Mouse (Mus musculus) lung, embryonic 16.5 days (tissue): ENCODE data around the gene Ahcyl1. TPM values are rescaled to one million over a fixed set of nuclear protein-coding genes. Genes with fewer than 3 reads are reported as not detected.

Source experiments
- ATAC-seq: fragments of 200-750 bp; cut with Nextera tagmentation; 2 replicates; pipeline ENCODE4 v1.8.0; 2017; ENCODE audit warnings: low read depth, mild to moderate bottlenecking, moderate library complexity
- H3K27ac ChIP-seq: fragments of 300-500 bp; sonication (generic); 2 replicates; pipeline ENCODE4 v1.5.1; 2014; ENCODE audit warnings: mild to moderate bottlenecking, control low read depth, low read length
- H3K27me3 ChIP-seq: fragments of 300-500 bp; sonication (generic); 2 replicates; pipeline ENCODE4 v1.6.1; 2014; ENCODE audit warnings: low read depth, low read length, mixed read lengths; ENCODE audit not compliant: control insufficient read depth, insufficient read depth
- H3K36me3 ChIP-seq: fragments of 300-500 bp; sonication (generic); 2 replicates; pipeline ENCODE4 v1.6.1; 2014; ENCODE audit warnings: low read length; ENCODE audit not compliant: control insufficient read depth, insufficient read depth
- H3K4me1 ChIP-seq: fragments of 300-500 bp; sonication (generic); replicated peaks from 2 replicates; pipeline ENCODE4 v1.6.1; 2014; ENCODE audit warnings: low read length, mixed read lengths; ENCODE audit not compliant: control insufficient read depth, insufficient read depth
- H3K4me2 ChIP-seq: fragments of 300-500 bp; sonication (generic); 2 replicates; pipeline ENCODE4 v1.6.1; 2014; ENCODE audit warnings: low read depth, low read length, control low read depth
- H3K4me3 ChIP-seq: fragments of 300-500 bp; sonication (generic); 2 replicates; pipeline ENCODE4 v1.5.1; 2014; ENCODE audit warnings: mild to moderate bottlenecking, low read length, control low read depth
- H3K9ac ChIP-seq: fragments of 300-500 bp; sonication (generic); 2 replicates; pipeline ENCODE4 v1.6.1; 2014; ENCODE audit warnings: low read length, control low read depth
- H3K9me3 ChIP-seq: fragments of 300-500 bp; sonication (generic); 2 replicates; pipeline ENCODE4 v1.6.1; 2016; ENCODE audit warnings: low read length; ENCODE audit not compliant: control insufficient read depth
- WGBS: fragments of 180-500 bp; shearing (Covaris S2); extraction: QIAGEN DNeasy Blood & Tissue Kit; methylation state at CpG from one replicate; pipeline ENCODE4 v1.1.7; 2014; 5-methylcytosine and 5-hydroxymethylcytosine counted together
- polyA plus RNA-seq: library from polyadenylated mRNA; unstranded; fragments of >200 nt; fragmentation: Nextera tagmentation; extraction: Ambion mirVana; gene quantifications from 2 replicates; pipeline ENCODE4 v1.2.1, GENCODE M21; 2015

Gene Ahcyl1
- polyA plus RNA-seq, 1 experiment from 2014 or later = 76.3 TPM

GRCm38 (mm10) chr3:107629411-107629810, 66.9 kb downstream of the Ahcyl1 start:
- Histone ChIP-seq H3K4me1 (peaks cover 3% of the 10 kb centered on the region), H3K27me3 (no peaks in the 10 kb centered on the region), H3K4me3 (no peak overlapping the region), H3K9ac (no peak overlapping the region), H3K27ac (no peak overlapping the region), H3K36me3 (peaks cover 26% of the 10 kb centered on the region), H3K4me2 (no peak overlapping the region), H3K9me3 (no peaks in the 10 kb centered on the region)
- 88% methylated on average over 4 of the region's 4 CpGs for WGBS
- ATAC-seq = no peak

GRCm38 (mm10) chr3:107628551-107628950, 67.8 kb downstream of the Ahcyl1 start:
- WGBS = 89% methylated on average over 2 of the region's 2 CpGs
- H3K27ac ChIP-seq = no peak overlapping the region
- no peak overlapping the region for H3K4me2 ChIP-seq
- H3K9me3 ChIP-seq = no peaks in the 10 kb centered on the region
- no peak overlapping the region for H3K4me3 ChIP-seq
- no peak overlapping the region for H3K9ac ChIP-seq
- H3K36me3 ChIP-seq = peaks cover 30% of the 10 kb centered on the region
- no peak for ATAC-seq
- no peaks in the 10 kb centered on the region for H3K27me3 ChIP-seq
- H3K4me1 ChIP-seq = peaks cover 3% of the 10 kb centered on the region

DNA sequence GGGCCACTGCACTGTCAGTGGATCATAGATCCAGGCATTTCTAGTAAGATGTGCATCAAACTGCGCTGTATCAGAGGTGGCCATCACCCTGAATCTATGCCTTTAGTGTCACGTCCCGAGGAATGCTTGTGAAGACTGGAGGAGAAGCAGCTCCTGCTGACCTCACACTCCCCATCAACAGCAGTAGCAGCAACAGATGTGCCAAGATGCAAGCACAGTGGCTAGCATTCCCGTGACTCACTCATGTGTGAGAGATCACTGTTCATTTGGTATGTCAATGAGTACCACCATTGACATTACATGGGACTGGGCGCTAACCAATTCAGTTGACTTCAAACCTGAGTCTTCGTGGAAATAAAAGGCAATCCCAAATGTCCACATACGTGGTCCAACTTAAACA, 68.7 kb downstream of the Ahcyl1 start:
- no peaks in the 10 kb centered on the region for H3K27me3 ChIP-seq
- H3K36me3 ChIP-seq = peaks cover 37% of the 10 kb centered on the region
- WGBS = 87% methylated on average over 7 of the region's 7 CpGs
- H3K9me3 ChIP-seq = no peaks in the 10 kb centered on the region
- no peak overlapping the region for H3K4me2 ChIP-seq
- no peak overlapping the region for H3K27ac ChIP-seq
- H3K4me1 ChIP-seq = peaks cover 3% of the 10 kb centered on the region
- H3K9ac ChIP-seq = no peak overlapping the region
- no peak for ATAC-seq
- H3K4me3 ChIP-seq = no peak overlapping the region

GRCm38 (mm10) chr3:107626751-107627150, 69.6 kb downstream of the Ahcyl1 start:
- Histone ChIP-seq H3K27me3 (no peaks in the 10 kb centered on the region), H3K27ac (no peak overlapping the region), H3K4me2 (no peak overlapping the region), H3K9ac (no peak overlapping the region), H3K4me3 (no peak overlapping the region), H3K36me3 (peaks cover 44% of the 10 kb centered on the region), H3K4me1 (peaks cover 3% of the 10 kb centered on the region), H3K9me3 (no peaks in the 10 kb centered on the region)
- whole genome bisulfite sequencing = 93% methylated on average over 8 of the region's 8 CpGs
- ATAC-seq = no peak

GRCm38 (mm10) chr3:107625536-107625935, 70.8 kb downstream of the Ahcyl1 start:
- H3K4me1 ChIP-seq = peaks cover 3% of the 10 kb centered on the region
- no peak for ATAC-seq
- 89% methylated on average over 8 of the region's 8 CpGs for WGBS
- no peaks in the 10 kb centered on the region for H3K9me3 ChIP-seq
- no peak overlapping the region for H3K4me2 ChIP-seq
- no peak overlapping the region for H3K9ac ChIP-seq
- no peak overlapping the region for H3K27ac ChIP-seq
- H3K27me3 ChIP-seq = no peaks in the 10 kb centered on the region
- no peak overlapping the region for H3K4me3 ChIP-seq
- H3K36me3 ChIP-seq = peaks cover 52% of the 10 kb centered on the region

GRCm38 (mm10) chr3:107624424-107624823, 71.9 kb downstream of the Ahcyl1 start:
- H3K36me3 ChIP-seq = peaks cover 60% of the 10 kb centered on the region
- no peaks in the 10 kb centered on the region for H3K27me3 ChIP-seq
- no peak overlapping the region for H3K9ac ChIP-seq
- no peak overlapping the region for H3K4me3 ChIP-seq
- no peaks in the 10 kb centered on the region for H3K9me3 ChIP-seq
- ATAC-seq = no peak
- 93% methylated on average over 8 of the region's 8 CpGs for WGBS
- no peak overlapping the region for H3K27ac ChIP-seq
- no peaks in the 10 kb centered on the region for H3K4me1 ChIP-seq
- no peak overlapping the region for H3K4me2 ChIP-seq

GRCm38 (mm10) chr3:107622537-107622936, 73.8 kb downstream of the Ahcyl1 start:
- no peak for ATAC-seq
- WGBS = 92% methylated on average over 7 of the region's 7 CpGs

DNA sequence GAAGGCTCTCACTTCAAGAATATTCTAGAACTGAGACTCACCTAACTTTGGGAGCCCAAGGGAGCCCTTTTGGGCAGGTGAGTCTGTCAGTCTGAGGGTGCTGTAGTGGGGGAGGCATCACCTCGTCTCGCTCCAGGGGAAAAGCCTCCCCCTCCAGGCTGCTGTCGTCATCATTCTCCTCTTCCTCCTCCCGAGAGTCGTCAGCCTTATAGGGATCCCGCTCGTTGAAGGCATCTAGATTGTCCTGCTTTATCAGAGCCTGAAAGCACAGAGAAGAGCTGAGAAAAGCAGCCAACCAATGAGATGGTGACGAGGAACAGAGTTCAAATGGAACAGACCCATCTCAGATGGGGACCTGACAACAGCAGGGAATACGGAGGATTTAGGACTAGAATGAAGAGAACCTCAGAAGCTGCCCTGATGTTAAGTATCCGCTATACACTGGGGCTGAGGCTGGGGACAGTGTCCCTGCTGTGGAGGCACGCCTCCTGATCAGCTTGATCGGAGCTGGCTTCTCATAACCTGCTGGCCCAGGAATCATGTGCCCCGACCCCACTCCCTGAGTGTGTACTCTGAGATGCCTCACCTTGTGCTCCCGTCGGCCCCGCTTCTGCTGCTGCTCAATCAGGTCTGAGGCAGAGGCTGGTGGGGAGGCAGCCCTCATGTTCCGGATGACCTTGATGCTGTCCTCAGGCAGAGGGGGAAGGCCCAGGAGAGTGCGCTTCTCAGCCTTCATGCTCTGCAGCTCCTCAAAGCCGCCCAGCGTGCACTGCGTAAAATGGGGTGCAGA, 74.9 kb downstream of the Ahcyl1 start:
- Histone ChIP-seq H3K9ac (no peak overlapping the region), H3K4me3 (no peak overlapping the region), H3K9me3 (no peaks in the 10 kb centered on the region), H3K36me3 (peaks cover 78% of the 10 kb centered on the region), H3K27ac (no peak overlapping the region), H3K4me2 (no peak overlapping the region), H3K4me1 (no peaks in the 10 kb centered on the region), H3K27me3 (no peaks in the 10 kb centered on the region)
- 90% methylated on average over 21 of the region's 21 CpGs for WGBS
- ATAC-seq = no peak

More at GRCm38 (mm10) chr3:107622537-107622936, 73.8 kb downstream of the Ahcyl1 start:
- Histone ChIP-seq H3K27me3 (no peaks in the 10 kb centered on the region), H3K4me3 (no peak overlapping the region), H3K9me3 (no peaks in the 10 kb centered on the region), H3K27ac (no peak overlapping the region), H3K36me3 (peaks cover 77% of the 10 kb centered on the region), H3K9ac (no peak overlapping the region), H3K4me1 (no peaks in the 10 kb centered on the region), H3K4me2 (no peak overlapping the region)

DNA sequence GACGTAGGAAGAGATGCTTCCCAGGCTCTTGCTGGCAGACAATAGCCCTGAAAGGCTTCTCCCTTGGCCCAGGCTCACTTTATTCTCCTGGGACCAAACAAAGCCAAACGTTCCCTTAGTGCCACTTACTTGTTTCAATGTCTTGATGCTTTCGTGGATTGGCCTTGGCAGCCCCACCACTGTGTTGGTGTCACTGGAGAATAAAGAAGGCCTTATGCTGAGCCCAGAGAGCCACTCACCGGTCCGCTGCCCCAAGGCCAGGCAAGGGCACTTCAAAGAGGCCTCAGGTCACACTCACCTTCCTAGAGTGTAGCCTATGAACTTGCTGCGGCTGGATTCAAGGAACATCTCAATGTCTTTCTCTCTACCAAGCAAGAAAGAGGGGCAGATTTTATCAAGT, 76.4 kb downstream of the Ahcyl1 start:
- Histone ChIP-seq H3K4me3 (no peak overlapping the region), H3K36me3 (peaks cover 74% of the 10 kb centered on the region), H3K27ac (no peak overlapping the region), H3K4me2 (no peak overlapping the region), H3K4me1 (no peaks in the 10 kb centered on the region), H3K27me3 (no peaks in the 10 kb centered on the region), H3K9ac (no peak overlapping the region), H3K9me3 (no peaks in the 10 kb centered on the region)
- no peak for ATAC-seq
- 82% methylated on average over 6 of the region's 6 CpGs for WGBS
